Mouse (Mus musculus) testis, adult 2 months (tissue): ENCODE results near the gene Gpr137c.

Source experiments
- CTCF ChIP-seq: fragments of 200-500 bp; IDR thresholded peaks from 2 replicates; pipeline ENCODE4 v1.5.1; 2012; ENCODE audit warnings: low read depth, mild to moderate bottlenecking, inconsistent platforms, low read length, moderate library complexity; ENCODE audit not compliant: control insufficient read depth, insufficient read depth, insufficient replicate concordance
- POLR2A ChIP-seq: fragments of 200-500 bp; IDR thresholded peaks from 2 replicates; pipeline ENCODE4 v1.6.1; 2012; ENCODE audit warnings: low read depth, mild to moderate bottlenecking, inconsistent platforms, low read length, moderate library complexity; ENCODE audit not compliant: control insufficient read depth

- TF ChIP-seq POLR2A (no peak; the same call in 1 of the 2 replicates), CTCF (no peak)
Observed at GRCm38 (mm10) chr14:45175012-45175740, 44.3 kb upstream of the Gpr137c start.
